Mouse (Mus musculus) embryonic stem cell, embryonic (primary cell): ENCODE measurements around the gene Polr3h.

Experiments
- CTCF ChIA-PET, 4 experiments: fragments of 300-600 bp in 2 of 4; fragments of 350-600 bp in 2 of 4; sonication (Branson Sonifier 250); formaldehyde crosslinking; loops; one replicate each; lab custom pipeline; 2022; ENCODE audit warnings: inconsistent platforms in 2 of 4; lab: Charles Lee
- POLR2A ChIA-PET, 4 experiments: fragments of 300-600 bp in 2 of 4; fragments of 350-600 bp in 2 of 4; sonication (Branson Sonifier 250); formaldehyde crosslinking; loops; one replicate each; lab custom pipeline; 2022; ENCODE audit warnings: antibody characterized with exemption in 4 of 4, inconsistent platforms in 1 of 4; lab: Charles Lee

The Polr3h gene

DNA sequence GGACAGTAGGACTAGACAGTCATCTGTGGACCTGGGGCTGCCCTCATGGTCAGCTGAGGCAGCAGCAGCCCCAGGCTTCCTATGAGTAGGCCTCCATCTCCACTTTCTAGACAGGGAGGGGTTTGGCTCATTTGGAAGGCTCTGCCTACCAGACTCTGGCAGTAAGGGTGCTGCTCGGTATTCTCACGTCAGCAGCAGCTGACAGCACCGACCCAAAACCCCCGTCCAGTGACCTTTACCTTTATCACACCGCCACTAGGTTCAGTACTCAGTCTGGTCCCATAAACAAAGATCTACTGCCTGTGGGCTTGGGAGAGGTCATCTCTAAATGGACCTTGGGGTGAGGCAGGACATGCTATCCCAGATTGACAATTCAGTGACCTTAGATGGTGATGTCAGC, 10.4 kb downstream of the Polr3h start:
- CTCF ChIA-PET, result interaction anchor here (0.6 to 2.8 kb wide), 7 partner anchors 10 to 146 kb away, joined by 3 to 13 read pairs (median 6); partner anchors contain the start of gene Polr3h (in 1 of the 4)
- POLR2A ChIA-PET, result interaction anchor here in 3 of 4 experiments (0.6 to 4.1 kb wide), 22 partner anchors 9 to 392 kb away, joined by 3 to 26 read pairs (median 4); partner anchors contain the start of genes Polr3h (in 2 of the 3), Aco2 (in 1 of the 3), Csdc2 (in 1 of the 3) and Ep300 (in 1 of the 3)

DNA sequence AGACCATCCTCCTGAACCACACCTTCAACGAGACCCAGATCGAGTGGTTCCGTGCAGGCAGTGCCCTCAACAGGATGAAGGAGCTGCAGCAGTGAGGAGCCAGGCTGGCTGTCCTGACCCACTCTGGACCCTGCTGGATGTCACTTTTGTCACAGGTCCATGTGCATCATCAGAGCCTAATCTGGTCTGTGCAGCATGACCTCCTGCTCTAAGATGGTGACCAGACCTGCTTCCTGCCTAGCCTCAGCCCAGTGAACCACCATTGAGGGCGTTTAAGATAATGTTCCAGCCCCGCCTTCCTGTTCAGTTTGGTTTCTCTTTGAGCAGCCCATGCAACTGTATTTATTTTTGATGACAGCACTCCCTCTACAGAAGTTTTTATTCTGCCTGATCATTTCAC, 11.4 kb downstream of the Polr3h start:
- CTCF ChIA-PET, result interaction anchor here in 2 of 4 experiments (0.6 to 2.8 kb wide), 4 partner anchors 10 to 145 kb away, joined by 3 to 13 read pairs (median 6); no protein-coding TSS in a partner anchor
- POLR2A ChIA-PET, result interaction anchor here in 3 of 4 experiments (0.5 to 4.1 kb wide), 10 partner anchors 10 to 330 kb away, joined by 3 to 26 read pairs (median 4); partner anchors contain the start of genes Polr3h (in 2 of the 3) and Ep300 (in 1 of the 3)

DNA sequence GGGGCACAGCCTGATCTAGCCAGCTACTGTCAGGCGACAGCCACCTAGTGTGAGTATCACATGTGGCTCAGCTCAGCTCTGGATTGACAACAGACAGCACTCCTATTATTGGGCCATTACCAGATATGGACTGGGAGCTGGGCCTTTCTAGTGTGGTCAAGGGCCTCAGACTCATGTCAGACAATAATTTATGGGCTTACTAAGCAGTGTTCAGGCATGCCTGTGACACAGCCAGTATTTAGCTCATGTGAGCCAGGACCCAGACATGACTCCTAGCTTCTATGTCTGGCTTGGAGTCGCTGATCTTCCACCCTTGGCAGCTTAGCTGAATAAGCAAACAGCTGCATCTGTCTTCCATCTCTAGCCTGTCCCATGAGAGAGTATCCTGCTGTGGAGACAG, 13.5 kb downstream of the Polr3h start:
- ChIA-PET CTCF (interaction anchor here (0.6 to 4.2 kb wide), 14 partner anchors 13 to 454 kb away, joined by 3 to 22 read pairs (median 4); partner anchors contain the start of gene Polr3h (in 1 of the 4)), POLR2A (interaction anchor here (0.5 to 5.5 kb wide), 29 partner anchors 9 to 446 kb away, joined by 3 to 36 read pairs (median 4); partner anchors contain the start of genes Aco2 (in 2 of the 4), Phf5a (in 2 of the 4), Polr3h (in 2 of the 4) and Ep300 (in 1 of the 4))

DNA sequence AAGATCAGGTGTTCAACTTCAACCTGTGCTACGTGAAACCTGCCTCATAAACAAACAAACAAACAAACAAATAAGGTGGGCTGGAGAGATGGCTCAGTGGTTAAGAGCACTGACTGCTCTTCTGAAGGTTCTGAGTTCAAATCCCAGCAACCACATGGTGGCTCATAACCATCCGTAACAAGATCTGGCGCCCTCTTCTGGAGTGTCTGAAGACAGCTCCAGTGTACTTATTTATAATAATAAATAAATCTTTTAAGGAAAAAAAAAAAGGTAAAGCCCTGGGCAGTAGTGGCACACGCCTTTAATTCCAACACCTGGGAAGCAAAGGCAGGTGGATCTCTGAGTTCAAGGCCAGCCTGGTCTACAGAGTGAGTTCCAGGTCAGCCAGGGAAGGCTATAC, 17.3 kb downstream of the Polr3h start:
- ChIA-PET POLR2A (interaction anchor here in 3 of 4 experiments (0.6 to 5.5 kb wide), 6 partner anchors 9 to 106 kb away, joined by 3 to 36 read pairs (median 3); partner anchors contain the start of gene Polr3h (in 2 of the 3)), CTCF (interaction anchor here (0.6 to 1.1 kb wide), 11 partner anchors 10 to 150 kb away, joined by 3 to 5 read pairs (median 4); no protein-coding TSS in a partner anchor)

DNA sequence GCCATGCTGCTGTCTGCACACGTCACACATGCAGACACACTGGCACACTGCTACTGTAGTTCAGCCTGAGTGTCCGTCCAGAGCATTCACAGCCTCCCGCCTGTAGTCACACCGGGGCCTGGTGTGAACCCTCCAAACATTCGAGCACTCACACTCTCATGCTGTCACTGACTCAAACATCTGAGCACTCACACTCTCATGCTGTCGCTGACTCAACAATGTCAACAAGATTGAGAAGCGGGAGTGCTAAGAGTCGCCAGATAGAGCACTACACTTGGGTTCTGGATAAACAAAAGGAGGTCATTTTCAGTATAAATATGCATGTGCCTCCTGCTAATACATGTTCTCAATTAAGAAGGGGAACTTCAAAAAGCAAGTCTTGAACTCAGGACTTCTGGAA, 18.1 kb downstream of the Polr3h start:
- CTCF ChIA-PET, result interaction anchor here in 1 of 4 experiments (0.9 kb wide), 1 partner anchor 10 kb away, joined by 4 read pairs; no protein-coding TSS in a partner anchor
- POLR2A ChIA-PET, result interaction anchor here in 1 of 4 experiments (1.0 kb wide), 1 partner anchor 77 kb away, joined by 5 read pairs; no protein-coding TSS in a partner anchor

DNA sequence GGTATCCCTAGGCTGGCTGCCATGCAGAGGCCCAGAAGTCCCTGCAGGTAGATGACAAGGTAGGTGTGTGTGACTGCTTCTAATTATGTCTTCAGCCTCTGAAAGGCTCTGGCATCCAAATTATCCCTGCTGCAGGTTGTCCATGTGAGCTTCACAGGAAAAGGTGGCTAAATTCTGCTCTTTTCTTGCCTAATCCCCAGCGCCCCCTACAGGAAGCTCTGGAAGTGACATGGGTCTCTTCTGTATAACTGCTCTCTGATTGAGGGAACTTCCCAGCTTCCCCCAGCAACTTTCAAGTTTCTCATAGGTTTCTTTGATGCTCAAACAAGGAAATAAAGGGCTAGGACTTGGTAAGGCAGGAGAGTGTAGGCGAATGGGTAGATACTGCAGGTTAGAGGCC, 21.1 kb downstream of the Polr3h start:
- ChIA-PET POLR2A (interaction anchor here (0.5 to 7.4 kb wide), 39 partner anchors 11 to 1640 kb away, joined by 3 to 89 read pairs (median 4); partner anchors contain the start of genes Aco2 (in 2 of the 4), Phf5a (in 2 of the 4), Polr3h (in 2 of the 4) and Tob2 (in 1 of the 4)), CTCF (interaction anchor here (0.5 to 4.3 kb wide), 88 partner anchors 8 to 771 kb away, joined by 3 to 53 read pairs (median 4); partner anchors contain the start of genes Polr3h (in 4 of the 4), Aco2 (in 1 of the 4), Csdc2 (in 1 of the 4) and Phf5a (in 1 of the 4))

DNA sequence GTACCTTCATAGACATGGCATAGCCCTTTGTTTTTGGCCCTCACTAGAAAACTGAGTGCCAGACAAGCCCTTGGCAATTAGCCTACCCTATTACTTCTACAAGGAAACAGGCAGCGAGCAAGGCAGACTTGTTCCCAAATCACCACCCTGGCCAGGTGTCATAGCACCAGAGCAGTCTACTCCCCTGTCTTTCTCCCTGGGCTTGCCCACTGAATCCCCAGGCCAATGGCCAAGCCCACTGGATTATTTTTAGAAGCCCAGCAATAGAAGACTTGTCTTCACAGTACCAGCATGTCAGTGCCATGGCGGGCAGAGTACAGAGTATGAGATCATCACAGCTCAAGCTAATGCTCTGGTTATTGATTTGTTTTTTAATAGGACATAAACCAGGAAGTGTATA, 27.3 kb downstream of the Polr3h start:
- ChIA-PET POLR2A (interaction anchor here in 2 of 4 experiments (0.6 to 13.6 kb wide), 8 partner anchors 13 to 67 kb away, joined by 3 to 151 read pairs (median 4); partner anchors contain the start of genes Aco2 (in 1 of the 2) and Phf5a (in 1 of the 2)), CTCF (interaction anchor here in 1 of 4 experiments (1.7 kb wide), 1 partner anchor 14 kb away, joined by 4 read pairs; no protein-coding TSS in a partner anchor)

DNA sequence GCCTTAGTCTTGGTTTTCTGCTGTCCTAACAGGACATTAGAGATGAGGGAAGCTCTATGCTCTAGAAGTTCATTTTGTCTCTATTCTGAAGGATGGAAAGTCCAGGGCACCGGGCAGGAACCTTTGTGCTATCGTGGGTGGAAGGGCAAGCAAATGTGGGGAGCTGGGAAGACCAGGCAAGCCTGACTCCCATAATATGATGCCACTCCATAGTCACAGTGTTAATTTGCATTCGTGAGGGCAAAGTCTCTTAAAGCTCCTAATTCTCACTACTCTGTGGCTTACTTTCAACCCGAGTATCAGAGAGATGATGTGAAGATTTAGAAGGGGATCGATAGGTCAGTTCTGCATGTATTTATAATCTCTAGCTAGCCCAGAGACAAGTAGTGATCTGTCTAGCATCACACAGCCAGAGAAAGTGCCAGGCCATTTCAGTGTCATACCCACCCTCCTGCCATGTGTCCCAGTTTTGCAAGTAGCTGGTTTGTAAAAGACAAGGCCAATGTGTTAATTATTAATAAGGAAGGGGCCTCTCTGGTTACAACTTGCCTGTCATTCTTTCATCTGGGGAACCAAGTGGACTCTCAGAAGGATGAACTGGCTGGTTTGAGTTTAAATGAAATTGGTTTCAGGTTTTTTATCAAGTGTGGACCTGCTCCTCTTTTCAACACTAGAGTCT, 28.3 kb downstream of the Polr3h start:
- POLR2A ChIA-PET, result interaction anchor here in 3 of 4 experiments (0.6 to 13.6 kb wide), 8 partner anchors 14 to 313 kb away, joined by 3 to 151 read pairs (median 4); partner anchors contain the start of genes Aco2 (in 1 of the 3), Csdc2 (in 1 of the 3), Ep300 (in 1 of the 3) and Phf5a (in 1 of the 3)
- CTCF ChIA-PET, result interaction anchor here in 1 of 4 experiments (0.6 to 1.7 kb wide), 4 partner anchors 11 to 128 kb away, joined by 3 to 4 read pairs (median 4); no protein-coding TSS in a partner anchor

DNA sequence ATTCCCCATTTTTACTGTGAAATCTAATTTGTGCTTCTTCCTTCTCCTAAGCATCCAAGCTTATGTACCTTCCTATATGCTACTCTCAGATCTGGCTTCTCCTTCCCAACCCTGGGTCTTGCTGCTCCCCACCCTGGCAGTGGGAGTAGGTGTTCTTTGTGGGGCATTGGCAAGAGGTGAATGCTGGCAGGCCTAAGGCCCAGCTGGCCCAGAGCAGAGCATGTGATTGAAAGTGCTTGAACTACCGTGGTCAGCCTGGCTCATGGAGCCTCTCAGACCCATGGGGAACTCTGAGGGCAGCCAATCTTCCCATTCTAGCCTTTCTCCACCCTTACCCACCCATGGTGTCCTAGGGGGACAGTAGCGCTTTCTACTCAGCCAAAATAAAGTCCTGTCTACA, 29.6 kb downstream of the Polr3h start:
- POLR2A ChIA-PET, result interaction anchor here in 2 of 4 experiments (1.0 to 13.6 kb wide), 5 partner anchors 6 to 40 kb away, joined by 3 to 151 read pairs (median 6); partner anchors contain the start of genes Aco2 (in 1 of the 2), Csdc2 (in 1 of the 2) and Phf5a (in 1 of the 2)
- CTCF ChIA-PET, result interaction anchor here in 2 of 4 experiments (1.2 to 1.3 kb wide), 2 partner anchors 8 to 9 kb away, joined by 4 to 8 read pairs; no protein-coding TSS in a partner anchor

DNA sequence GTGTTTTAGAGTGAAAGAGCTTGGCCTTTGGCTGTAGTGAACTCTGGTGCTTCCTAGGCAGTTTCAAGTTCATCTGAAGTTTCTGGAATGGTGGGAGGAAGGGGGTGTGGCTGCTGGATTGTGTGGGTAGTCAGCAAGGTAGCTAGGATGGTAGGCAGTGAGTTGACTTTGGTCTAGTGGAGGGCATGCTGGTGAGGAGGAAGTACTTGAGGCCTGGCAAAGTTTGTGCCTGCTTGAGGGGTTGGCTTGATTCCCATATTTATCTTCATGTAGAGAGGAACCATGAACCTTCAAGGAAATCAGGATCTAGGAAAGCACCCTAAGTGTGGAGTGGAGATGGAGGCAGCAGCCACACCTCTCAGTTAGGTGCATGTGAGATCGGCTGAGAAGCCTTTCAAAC, 32.0 kb downstream of the Polr3h start:
- POLR2A ChIA-PET, result interaction anchor here in 3 of 4 experiments (0.6 to 13.6 kb wide), 19 partner anchors 9 to 443 kb away, joined by 3 to 151 read pairs (median 3); partner anchors contain the start of genes Aco2 (in 2 of the 3), Phf5a (in 2 of the 3), Polr3h (in 2 of the 3) and Tob2 (in 1 of the 3)
- CTCF ChIA-PET, result interaction anchor here in 3 of 4 experiments (0.7 to 2.3 kb wide), 6 partner anchors 9 to 195 kb away, joined by 3 to 10 read pairs (median 6); no protein-coding TSS in a partner anchor

DNA sequence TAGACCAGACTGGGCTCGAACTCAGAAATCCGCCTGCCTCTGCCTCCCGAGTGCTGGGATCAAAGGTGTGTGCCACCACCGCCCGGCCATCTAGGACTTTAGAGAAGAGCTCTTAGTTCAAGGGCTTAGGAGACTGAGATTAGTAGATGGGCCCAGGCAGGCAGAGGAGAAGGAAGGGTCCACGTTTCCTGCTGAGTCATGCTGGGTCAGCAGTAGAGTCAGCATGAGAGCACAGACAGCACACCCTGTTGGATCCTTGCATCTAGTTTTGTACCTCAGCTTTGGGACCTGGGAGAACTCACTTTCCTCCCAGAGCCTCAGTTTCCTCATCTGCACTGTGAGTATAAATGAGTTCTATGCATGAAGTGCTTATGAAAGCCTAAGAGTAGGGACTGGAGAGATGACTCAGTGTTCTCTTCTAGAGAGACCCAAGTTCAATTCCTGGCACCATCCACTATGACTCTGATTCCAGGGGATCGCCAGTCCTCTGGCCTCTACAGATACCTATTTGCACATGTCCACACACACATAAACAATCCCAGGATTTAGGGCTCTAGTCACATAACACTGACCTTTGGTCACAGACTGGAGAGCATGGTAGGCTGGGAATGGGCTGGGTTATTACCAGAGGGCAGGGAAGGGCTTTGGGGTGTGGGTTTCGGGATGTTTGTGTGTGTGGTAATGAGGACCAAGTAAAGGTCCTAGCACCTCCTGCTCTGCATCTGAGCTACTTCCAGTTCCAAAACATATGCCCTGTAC, 34.0 kb downstream of the Polr3h start:
- CTCF ChIA-PET, result interaction anchor here (0.5 to 3.0 kb wide), 11 partner anchors 12 to 328 kb away, joined by 3 to 11 read pairs (median 4); partner anchors contain the start of gene Csdc2 (in 1 of the 4)
- POLR2A ChIA-PET, result interaction anchor here (0.6 to 13.6 kb wide), 69 partner anchors 8 to 1634 kb away, joined by 3 to 151 read pairs (median 4); partner anchors contain the start of genes Aco2 (in 3 of the 4), Phf5a (in 3 of the 4), Ep300 (in 2 of the 4) and Pmm1 (in 2 of the 4)

DNA sequence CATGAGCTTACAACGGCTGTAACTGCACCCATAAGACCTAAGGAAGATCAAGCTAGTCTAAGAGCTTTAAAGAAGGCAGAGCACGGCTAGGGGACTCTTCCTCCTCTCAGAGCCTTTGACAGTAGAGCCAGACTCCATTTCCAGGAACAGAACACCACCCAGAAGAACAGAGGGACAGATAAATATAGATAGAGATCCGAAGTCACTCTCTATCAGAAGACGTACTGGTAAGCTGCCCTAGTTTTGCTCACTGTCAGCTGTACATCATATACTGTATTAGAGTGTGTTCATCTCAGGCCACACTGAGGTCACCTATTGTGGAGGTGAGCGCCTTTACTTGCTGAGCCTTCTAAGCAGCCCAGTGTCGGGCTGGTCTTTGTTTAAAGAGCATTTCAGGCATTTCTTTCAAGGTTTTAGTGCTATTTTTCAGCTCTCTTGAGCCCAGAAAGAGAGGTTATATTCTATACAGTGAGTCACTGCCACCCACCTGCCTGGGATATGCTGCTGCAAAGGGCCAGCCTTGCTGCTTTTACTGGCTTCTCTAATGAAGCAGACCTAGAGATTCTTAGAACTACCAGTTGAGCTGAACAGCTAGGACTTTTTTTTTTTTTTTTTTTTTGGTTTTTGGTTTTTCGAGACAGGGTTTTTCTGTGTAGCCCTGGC, 34.8 kb downstream of the Polr3h start:
- POLR2A ChIA-PET, result interaction anchor here (0.5 to 13.6 kb wide), 66 partner anchors 8 to 873 kb away, joined by 3 to 151 read pairs (median 4); partner anchors contain the start of genes Aco2 (in 3 of the 4), Phf5a (in 3 of the 4), Ep300 (in 2 of the 4) and Pmm1 (in 2 of the 4)
- CTCF ChIA-PET, result interaction anchor here (0.5 to 3.0 kb wide), 10 partner anchors 13 to 1639 kb away, joined by 3 to 11 read pairs (median 4); partner anchors contain the start of gene Csdc2 (in 1 of the 4)

DNA sequence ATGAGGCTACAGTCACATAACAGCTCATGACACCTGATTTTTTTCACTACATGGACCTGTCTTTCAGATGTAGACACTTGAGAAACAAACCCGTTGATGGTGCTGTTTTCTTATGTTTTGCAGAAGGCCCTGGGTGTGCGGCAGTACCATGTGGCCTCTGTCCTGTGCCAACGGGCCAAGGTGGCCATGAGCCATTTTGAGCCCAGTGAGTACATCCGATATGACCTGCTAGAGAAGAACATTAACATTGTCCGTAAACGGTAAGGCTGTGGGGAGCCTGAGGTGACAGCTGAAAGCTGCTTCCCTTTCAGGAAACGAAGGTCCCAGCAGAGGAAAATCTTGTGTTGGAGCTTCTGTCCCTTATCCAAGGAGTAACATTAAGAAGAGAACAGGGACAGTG, 36.9 kb downstream of the Polr3h start:
- ChIA-PET POLR2A (interaction anchor here in 3 of 4 experiments (1.0 to 13.6 kb wide), 6 partner anchors 10 to 78 kb away, joined by 3 to 151 read pairs (median 4); partner anchors contain the start of genes Aco2 (in 2 of the 3), Phf5a (in 2 of the 3) and Tob2 (in 1 of the 3)), CTCF (interaction anchor here in 1 of 4 experiments (1.0 kb wide), 1 partner anchor 15 kb away, joined by 3 read pairs; no protein-coding TSS in a partner anchor)

DNA sequence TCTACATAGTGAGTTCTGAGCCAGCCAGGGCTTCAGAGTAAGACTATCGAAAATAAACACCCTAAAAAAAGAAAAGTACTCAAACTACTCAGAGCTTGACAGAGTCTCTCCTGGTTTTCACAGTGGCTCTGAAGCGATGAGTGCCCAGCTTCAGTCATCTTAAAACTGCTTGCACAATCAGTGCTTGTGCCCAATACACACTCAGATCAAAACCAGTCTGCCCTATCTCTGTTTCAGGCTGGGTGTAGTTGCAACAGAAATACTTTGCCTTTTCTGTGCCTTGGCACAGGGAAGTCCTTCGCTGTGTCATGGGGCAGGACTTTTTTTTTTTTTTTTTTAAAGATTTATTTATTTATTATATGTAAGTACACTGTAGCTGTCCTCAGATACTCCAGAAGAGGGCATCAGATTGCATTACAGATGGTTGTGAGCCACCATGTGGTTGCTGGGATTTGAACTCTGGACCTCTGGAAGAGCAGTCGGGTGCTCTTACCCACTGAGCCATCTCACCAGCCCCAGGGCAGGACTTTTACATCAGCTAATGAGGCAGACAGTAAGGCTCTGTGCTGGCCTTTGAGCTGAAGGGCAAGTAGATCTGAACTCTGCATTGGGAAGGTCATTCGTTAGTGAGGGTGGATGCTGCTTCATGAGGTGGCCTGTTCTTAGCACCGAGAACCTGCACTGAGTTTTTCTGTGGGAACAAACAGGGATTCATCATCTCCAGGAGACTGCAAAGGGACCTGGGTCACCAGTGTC, 39.1 kb downstream of the Polr3h start:
- CTCF ChIA-PET, result interaction anchor here (0.6 to 2.1 kb wide), 16 partner anchors 17 to 1203 kb away, joined by 3 to 9 read pairs (median 3); no protein-coding TSS in a partner anchor
- POLR2A ChIA-PET, result interaction anchor here (0.6 to 13.6 kb wide), 25 partner anchors 8 to 1609 kb away, joined by 3 to 151 read pairs (median 3); partner anchors contain the start of genes Aco2 (in 3 of the 4), Phf5a (in 3 of the 4), Polr3h (in 1 of the 4) and Rangap1 (in 1 of the 4)
